Mouse (Mus musculus): ENCODE measurements at regions not wholly inside any gene's neighbourhood (a gene's known extent, or its start where the extent isn't known, plus 50 kb on each side); places are given as distances from the start of the nearest gene placed in this dataset.

DNA sequence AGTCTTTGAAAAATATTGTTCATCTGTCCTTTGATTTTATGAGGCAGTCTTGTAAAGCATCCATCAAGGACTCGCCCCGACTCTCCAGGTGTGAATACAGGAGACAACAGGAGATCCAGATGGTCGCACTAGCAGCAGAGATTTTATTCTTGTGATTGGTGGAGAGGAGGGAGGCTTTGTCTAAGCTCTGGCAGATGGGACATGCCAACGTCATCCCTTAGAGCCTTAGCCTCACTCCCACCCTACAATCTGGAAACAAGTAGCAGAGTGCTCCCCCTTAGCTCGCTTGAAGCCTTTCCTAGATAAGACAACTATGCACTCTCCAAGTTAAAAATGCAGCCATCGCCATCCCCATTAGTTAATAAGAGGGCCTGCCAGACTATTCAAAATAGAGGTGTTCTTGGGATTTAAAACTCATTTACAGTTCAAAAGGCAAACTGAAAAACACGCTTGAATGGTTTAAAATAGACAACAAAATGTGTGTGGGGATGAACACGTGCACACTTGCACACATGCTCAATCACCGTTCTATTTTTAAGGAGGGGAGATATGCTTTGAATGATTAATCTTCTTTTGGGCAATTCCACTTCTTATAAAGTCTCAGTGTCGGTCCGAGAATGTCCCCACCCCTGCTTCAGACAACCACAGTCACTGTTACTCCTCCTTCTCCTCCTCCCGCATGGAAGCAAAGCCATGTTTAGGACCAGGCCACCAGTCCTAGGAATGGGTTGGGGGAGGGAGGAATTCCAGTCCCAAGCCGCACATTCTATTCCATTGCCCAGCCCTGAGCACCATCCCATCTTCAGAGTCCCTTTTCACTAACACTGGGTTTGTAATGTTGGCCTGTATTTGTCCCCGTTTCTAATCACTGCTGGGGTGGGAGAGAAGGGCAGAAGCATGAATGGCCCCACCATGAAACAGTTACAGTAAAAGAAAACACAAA is 61.5 kb upstream of the Egln3 start:
- DNase-seq, result no peak

DNA sequence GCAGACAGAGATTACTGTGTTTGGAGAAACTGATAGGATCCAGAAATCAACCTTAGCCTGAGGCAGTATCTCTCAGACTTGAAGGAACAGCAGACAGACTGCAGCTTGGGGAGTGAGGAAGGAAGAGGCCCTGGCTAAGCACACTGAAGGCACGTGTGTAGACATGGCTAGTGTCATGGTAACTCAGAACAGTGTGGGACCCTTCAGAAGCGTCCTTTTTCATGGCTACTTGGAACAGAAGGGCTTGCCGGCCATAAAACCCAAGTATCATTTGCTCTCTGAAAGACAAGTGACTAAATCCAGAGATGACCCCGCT is 60.7 kb upstream of the Egln3 start:
- DNase-seq, result no peak

DNA sequence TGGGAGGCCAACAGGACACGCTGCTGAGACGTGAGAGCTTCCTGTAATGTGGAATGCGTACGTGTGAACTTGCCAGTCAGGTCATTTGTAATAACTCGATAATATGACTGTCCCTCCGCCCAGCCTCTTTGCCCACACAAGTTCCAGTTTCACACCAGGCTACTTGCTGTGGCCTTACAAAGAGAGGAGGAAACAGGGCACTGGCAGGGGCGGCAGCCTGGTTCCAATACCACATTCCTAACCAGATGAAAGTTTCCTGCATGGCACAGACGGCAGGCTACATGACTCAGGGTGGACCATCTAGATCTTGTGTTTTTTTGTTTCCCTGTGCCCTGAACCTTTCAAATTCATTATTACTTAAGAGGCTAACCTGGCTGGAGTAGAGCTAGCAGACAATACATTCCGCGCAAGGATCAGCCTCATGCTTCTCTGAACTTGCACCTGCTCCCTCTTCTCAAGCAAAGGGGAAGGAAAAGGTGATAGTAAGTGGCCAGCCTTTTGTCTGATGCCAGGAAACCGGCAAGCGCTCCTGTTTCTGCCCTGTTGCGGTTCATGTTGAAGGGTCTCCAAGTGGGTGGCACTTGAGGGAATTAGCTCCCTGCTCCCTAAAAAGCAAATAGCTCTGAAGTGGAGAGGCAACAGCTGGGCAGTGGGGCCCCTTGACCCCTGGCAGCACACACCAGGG is 60.2 kb upstream of the Egln3 start:
- DNase-seq, result no peak

DNA sequence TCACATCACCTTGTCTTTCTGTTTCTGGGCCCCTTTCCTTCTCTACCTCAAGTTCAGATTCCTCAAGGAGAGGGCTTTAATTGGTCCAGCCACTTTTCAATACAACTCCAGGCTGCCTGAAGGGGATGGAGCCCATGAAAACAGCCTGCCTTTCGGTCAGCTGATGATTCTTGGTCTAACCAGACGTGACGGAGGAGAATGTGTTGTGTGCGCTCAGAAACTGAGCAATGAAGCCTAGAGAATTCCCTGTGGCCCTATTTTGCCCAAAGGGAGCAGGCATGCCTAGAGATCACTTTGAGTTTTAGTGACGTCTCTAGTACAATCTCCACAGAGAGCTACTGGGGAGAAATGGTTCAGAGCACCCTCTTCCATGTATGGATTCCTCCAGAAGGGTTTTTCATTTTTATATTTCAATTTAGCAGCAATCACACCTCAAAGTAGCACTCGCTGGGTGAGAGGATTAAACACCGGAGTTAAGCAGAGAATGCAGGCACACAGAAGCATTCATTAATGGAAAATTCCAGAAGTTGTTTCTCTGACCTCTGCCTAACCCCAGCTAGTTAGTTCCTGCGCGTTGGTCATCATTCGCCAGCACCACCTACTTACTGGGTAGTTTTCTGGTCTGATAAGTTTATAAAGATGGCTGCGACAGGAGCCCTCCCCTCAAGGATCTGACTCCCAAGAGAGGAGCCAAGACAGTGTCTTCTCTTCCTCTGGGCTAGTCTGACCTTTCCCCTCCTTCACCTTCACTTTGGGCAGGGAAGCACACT is 58.8 kb upstream of the Egln3 start:
- DNase-seq, result no peak

DNA sequence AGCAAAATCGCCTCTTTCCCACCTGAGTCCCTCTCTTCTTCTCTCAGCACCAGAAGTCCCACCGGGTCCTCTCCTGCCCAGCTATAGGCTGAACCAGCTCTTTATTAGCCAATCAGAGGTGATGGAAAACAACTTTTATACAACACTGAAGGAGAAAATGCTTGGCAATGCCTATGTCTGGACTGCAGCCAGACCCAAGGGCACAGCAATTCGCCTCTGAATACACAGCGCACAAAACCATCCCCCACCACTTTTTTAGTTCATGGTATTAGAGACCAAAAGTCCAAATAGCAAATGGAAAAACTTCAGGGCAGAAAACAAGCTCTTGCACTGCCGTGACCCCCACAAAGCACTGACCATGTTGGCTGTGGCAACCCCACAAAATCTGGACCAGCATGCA is 57.8 kb upstream of the Egln3 start:
- DNase-seq, result no peak

DNA sequence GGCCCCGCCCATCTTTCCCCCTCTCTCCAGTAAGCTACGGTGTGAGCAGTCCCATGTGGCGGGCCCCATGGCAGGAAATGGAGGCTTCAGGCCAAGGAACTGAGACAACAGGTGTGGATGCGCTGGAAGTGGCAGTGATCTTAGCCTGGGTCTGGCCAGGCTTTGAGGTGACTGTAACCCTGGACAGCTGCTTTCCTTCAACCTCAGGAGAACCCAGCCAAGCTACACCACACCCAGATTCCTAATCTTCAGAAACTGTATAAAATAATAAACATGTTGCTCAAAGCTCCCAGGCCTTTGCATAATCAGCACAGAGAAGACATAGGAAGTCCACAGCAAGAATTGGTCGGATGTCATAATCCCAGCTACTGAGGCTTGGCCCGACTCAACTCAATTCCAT is 56.8 kb upstream of the Egln3 start:
- DNase-seq, result no peak

DNA sequence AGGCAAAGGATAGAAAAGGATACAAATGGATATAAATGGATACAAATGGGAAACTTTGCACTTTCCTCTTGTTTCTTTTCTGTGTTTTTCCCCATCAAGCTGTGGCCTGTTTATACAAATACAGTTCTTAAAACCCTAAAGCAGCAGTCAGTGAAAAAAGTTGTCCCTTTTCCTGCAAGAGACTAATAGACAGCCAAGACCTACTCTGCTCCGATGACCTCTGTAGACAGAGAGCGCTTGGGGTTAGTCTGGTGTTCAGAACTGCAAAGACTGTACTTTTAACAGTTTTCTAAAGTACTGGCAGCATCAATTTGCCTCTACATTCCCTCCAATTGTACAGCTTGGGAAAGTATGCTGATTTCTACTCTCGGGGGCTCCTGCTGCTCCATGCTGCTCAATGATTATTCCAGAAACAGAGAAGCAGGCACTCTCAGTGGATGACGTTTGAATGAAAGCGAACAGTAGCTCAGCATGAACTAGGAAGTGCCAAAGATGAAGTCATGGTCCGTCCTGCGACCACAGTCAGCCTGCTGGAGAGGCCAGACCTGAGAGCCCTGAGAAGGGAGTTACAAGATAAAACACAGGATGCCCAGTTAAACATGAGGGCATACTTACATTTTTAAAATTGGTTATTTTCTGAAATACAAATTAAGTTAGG is 54.2 kb upstream of the Egln3 start:
- DNase-seq, result peak; percentile 5 to 15

DNA sequence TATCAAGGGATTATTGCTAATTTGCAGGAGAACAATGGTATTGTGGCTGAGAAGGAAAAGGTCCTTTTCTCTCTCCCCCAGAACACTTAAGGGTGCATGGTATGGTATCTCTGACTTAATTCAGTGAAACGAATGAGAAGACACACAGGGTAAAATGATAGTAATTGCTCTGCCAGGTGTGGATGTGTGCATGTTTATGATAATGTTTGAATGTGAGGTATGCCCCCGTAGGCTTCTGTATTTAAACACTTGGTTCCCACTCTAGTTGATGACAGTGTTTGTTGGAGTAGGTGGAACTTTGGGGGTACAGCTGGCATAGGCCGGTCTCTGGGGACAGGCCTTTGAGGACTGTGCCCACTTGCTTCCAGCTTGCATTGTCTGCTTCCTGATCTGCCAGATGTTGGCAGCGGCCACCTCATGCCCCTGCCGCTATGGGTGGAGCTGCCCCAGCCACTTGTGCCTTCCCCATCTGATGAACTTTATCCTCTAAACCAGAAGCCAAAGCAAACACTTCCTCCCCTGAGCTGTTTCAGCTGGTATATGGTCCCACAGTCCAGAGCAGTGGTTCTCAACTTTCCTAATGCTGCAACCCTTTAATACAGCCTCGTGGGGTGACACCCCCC is 53.0 kb upstream of the Egln3 start:
- no peak for DNase-seq

Measured in cerebellum, adult 18-20 months (tissue).